Mouse (Mus musculus) lung, postnatal 0 days (tissue): ENCODE measurements around the gene Prg2.

Experiments
- CTCF ChIP-seq: IDR thresholded peaks from 2 replicates; pipeline ENCODE4 v1.5.1; 2016; ENCODE audit warnings: antibody characterized with exemption, mild to moderate bottlenecking
- EP300 ChIP-seq: IDR thresholded peaks from 2 replicates; pipeline ENCODE4 v1.6.1; 2016; ENCODE audit warnings: antibody characterized with exemption, mild to moderate bottlenecking, control low read depth

GRCm38 (mm10) chr2:84952251-84952650 lies 28.0 kb upstream of the Prg2 start:
- TF ChIP-seq CTCF: no peak
- no peak for TF ChIP-seq EP300
